Mouse (Mus musculus) small intestine, adult 2 months (tissue): ENCODE measurements around the gene Nr4a1.

ENCODE experiments used
- CTCF ChIP-seq: fragments of 200-500 bp; IDR thresholded peaks from 2 replicates; pipeline ENCODE4 v1.5.1; 2012; ENCODE audit warnings: low read depth, mild to moderate bottlenecking, control low read depth, inconsistent platforms, low read length, moderate library complexity, mixed read lengths; ENCODE audit not compliant: insufficient replicate concordance, insufficient read length; ENCODE audit errors: extremely low read depth
- POLR2A ChIP-seq: fragments of 200-500 bp; IDR thresholded peaks from 2 replicates; pipeline ENCODE4 v1.6.1; 2012; ENCODE audit warnings: low read depth, mild to moderate bottlenecking, control low read depth, inconsistent platforms, low read length, moderate library complexity

DNA sequence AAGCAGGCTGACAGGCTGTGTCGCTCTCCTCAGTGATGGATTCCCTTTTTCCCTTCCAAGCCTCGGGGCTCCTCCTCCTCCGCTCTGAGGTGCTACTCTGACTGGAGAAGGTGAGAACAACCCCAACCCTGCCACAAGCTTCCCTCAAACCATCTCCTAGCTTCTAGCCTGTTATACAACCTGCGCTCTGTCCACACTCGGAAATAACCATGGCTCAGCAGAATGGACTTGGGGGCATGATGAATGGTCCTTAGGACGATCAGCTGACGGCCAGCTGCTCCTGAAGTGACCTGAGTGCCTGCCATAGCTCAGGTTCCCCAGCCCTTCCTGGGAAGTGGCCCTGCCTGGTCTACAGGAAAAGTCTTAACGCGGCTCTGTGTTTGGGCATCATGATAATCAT, 12.2 kb upstream of the Nr4a1 start:
- TF ChIP-seq CTCF (no peak), POLR2A (no peak)
